Mouse (Mus musculus) olfactory bulb, adult 2 months (tissue): ENCODE data around the gene Ttc28.

ENCODE experiments used
- CTCF ChIP-seq: fragments of 200-500 bp; IDR thresholded peaks from 2 replicates; pipeline ENCODE4 v1.5.1; 2012; ENCODE audit warnings: low read depth, mild to moderate bottlenecking, low read length, moderate library complexity; ENCODE audit not compliant: insufficient read depth
- POLR2A ChIP-seq: fragments of 200-500 bp; IDR thresholded peaks from 2 replicates; pipeline ENCODE4 v1.6.1; 2012; ENCODE audit warnings: mild to moderate bottlenecking, low read depth, low read length, moderate library complexity; ENCODE audit not compliant: insufficient read depth

GRCm38 (mm10) chr5:111000953-111001352, 121.3 kb downstream of the Ttc28 start:
- TF ChIP-seq CTCF (no peak), POLR2A (no peak)
